Mouse (Mus musculus): ENCODE data around the gene Ncapg2.

Ncapg2 gene

DNA sequence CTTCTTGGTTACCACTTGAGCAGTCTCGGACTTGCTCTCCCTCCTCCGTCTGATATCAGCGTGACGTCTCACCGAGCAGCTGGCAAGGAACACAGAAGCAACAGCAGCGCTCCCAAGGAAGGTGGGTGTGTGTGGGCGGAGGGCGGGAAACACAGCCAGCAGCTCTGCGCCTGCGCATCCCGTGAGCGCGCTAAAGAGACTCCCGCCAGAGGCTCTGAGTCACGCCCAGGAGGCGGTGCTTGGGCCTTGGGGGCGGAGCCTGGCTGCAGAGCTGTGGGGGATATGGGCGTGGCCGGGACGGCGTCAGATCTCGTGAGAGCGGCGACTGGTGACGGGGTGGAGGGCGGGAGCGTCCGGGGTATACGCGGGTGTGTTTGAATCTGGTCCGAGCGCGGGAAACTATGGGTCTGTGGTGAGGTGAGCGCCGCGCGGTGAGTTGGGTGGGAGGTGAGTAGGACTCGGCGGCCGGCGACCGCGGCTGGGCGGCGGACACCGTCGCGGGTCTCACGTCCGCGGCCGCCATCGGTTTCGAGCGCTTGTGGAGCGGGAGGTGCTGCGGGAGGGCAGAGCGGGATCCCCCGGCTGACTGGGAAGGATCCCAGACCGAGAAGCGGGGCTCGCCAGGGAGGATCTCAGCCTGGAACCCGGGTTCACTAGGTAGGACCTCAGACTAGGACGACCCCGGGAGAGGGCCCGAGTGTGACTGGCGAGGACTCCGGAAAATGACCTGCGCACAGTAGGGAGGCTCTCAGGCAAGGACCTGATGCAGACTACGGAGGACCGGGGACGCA lies at the start of gene Ncapg2:
Ncapg2 (plus strand) TSS at position 358 of the 791 bp plus-strand sequence.
- peak; percentile 96 for DNase-seq

DNA sequence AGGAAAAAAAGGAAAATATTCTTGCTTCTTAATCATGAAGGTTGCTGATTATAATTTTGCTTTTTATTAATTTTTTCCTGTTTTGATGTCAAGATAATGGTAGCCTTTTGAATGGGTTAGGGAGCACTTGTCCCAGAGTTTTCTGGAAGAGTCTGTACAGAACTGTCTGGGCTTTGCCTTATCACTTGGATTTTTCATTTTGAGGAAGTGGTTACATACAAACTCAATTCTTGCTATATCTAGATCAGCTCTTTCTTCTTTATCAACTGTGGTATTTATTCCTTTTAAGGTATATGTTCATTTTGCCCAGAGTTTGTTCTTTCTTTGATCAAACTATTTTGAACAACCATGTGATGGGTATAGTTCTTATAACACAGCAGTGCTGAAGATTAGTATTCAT lies 43.1 kb upstream of the Ncapg2 start:
- no peak for DNase-seq

DNA sequence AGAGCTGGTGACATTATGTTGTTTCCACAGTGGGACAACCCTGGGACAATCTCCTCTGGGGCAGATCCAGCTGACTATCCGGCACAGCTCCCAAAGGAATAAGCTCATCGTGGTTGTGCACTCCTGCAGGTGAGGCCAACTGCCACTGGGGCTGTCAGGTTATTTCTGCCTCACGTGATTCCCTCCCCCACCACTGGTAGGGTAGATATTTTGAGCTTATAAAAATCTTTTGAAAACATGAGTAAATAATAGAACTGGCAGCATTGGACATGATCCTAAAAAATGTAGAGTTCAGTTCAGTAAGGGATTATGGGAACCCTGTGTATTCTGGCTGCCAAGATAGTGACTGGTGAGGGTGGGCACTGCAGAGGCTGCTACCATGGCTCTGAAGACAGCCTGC lies 38.3 kb upstream of the Ncapg2 start:
- no peak for DNase-seq

DNA sequence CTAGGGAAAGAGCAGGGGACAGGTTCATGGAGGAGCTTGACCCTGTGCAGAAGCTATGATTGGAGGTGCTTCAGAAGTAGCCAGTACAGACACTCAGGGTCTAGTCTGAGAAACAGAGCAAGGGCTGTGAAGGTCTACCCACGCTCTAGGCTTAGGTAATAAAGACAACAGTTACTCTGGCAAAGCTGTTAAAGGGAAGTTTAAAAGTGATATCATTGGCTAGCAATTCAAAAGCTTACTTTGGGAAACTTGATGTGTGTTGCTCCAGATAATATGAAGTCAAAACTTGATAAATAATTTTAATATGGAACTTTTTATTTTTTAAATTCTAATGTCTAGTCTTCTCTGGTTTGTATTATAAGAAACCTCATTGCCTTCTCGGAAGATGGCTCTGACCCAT lies 37.9 kb upstream of the Ncapg2 start:
- DNase-seq: no peak

DNA sequence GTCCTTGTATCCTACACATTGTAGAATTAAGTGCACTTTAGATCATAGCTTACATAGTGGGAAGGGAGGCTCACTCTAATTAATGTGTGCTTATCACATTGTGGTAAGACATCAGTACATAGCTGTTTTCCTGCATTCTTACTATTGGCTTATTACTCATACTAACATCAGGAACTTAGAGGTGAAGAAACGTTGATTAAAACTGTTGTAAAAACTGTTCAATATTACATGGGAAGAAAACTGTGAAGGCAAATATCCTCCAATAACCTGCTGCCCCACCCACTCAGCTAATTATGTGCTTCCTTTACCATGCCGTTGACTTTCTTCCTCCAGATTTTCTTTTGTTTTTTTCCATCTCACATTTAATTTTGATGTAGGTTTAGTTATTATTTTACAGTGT lies 36.3 kb upstream of the Ncapg2 start:
- DNase-seq: no peak

DNA sequence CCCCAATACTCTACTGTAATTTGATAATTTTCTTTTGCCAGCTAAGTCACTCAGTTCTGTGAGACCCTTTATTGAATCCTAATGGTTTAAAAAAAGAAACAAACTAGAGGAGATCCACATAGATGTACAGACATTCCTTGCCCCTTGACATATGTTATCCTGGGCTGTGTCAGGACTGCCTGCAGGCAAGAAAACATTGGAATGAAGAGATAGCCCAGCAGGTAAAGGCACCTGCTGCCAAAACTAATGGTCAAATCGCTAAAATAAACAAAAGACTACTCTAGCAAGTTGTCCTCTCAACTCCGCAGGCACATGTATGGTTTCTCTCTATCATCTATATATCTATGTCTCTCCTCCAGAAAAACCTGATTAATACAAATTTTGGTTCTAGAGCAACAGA lies 22.1 kb upstream of the Ncapg2 start:
- DNase-seq: no peak

DNA sequence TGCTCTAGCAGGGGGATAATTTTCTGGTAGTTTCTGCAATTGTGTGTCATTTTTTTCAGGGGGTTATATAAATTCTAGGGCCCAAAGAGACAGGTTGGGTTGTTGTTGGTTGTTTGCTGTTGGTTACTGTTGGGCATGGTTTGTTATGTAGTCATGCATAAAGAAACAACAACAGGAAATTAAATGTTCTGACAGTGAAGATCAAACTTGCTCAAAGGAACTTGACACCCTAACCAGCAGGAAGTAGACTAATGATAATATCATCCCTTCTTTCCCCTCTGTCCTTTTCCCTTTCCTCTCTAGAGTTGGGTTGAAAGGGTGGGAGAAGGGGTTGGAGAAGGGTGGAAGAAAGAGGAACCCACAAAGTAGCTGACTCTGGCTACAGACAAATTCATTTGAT lies 21.2 kb upstream of the Ncapg2 start:
- DNase-seq: no peak

DNA sequence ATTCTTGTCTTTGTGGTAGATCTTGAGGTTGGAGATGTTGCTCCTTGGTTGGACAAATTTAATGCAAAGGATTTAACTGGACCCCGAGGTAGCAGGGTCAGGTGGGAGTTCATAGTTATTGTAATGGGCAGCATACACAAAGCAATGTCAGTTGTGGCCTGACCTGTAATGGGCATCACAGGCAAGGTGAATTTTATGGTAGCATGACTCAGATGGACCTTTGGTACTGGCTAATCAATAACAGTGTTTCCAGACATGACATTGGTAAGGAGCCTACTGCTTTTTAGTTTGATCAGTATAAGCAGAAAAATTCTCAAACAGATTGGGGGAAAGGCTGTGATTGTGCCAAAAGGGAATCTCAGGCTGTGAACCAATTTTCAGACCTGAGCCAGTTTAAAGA lies 18.4 kb upstream of the Ncapg2 start:
- no peak for DNase-seq

DNA sequence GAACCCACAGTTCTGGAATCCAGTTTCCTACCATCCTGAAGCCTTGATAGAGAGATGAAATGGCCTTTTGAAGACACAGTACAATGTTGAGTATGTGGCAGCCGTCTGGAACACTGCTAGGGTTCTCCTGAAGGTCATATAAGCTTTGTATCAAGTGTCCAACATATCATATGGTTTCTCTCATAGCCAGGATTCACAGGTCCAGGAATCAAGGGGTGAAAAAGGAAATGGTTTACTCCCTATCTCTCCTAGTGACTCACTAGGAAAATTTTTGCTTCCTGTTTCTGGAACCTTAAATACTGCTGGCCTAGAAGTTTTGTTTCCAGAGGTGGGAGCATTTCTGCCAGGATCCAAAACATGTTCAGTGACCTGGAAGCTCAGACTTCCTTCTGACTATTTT lies 15.3 kb upstream of the Ncapg2 start:
- no peak for DNase-seq

DNA sequence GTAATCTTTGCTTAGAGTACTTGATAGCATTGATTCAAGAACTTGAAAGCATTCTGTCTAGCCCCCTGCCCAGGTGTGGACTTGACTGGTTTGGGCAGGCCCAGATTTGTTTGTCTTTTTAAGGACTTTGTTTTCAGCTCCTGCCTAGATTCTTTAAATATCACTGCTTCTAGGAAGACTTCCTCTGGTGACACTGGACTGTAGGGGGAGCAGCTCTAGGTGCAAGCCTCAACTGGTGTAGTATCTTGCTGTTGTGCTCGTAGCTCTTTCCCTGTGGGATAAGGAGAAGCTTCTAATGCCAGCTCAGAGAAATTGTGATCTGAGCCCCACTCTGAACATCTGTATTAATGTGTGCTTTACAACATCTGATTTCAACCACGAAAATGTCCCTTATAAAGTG lies 10.9 kb upstream of the Ncapg2 start:
- no peak for DNase-seq

DNA sequence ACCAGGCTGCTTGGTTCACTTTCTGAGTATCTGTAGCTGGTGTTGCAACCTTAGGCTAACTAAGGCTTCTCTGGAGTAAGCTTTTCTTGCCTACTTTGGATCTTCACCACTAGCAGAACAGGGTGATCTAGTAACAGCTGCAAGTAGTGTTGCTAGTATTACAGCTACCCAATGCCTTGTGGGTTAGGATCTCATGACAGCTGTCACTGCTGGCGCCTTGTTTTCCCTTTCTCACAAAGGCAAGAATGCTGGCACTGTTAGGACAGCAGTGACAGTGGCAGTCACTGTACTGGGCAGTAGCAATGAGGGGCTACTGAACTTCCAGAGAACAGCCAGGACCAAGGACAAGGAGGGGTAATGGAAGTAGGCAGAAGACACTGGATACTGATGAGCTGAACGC lies 9.9 kb upstream of the Ncapg2 start:
- DNase-seq: no peak

DNA sequence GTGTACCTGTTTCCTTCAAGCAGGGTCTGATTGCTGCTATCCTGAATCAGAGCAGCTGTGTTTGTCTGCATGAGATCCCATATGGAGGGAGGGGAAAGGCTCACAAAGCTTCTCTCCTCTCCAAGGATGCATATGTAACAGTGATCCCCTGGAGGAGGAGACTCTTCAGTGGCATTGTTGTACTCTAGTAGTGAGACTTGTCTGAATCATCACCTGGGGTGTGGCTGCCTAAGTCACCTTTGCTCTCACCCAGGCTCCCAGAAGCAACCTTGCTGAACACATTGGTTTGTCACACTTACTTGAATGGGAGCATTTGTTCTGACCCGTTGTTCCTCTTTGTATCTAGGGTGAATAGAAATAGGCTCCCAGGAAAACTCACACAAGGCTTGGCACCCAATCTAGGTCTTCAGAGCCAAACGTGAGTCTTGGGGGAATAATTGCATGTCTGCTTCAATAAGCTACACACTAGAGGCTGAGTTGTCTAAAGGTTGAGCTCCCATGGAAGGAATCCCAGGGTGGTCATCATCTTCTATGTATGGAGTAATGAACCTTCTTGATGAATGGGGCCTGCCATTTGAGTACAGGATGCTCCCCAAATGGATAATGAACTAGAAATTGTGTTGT lies 9.0 kb upstream of the Ncapg2 start:
- no peak for DNase-seq

DNA sequence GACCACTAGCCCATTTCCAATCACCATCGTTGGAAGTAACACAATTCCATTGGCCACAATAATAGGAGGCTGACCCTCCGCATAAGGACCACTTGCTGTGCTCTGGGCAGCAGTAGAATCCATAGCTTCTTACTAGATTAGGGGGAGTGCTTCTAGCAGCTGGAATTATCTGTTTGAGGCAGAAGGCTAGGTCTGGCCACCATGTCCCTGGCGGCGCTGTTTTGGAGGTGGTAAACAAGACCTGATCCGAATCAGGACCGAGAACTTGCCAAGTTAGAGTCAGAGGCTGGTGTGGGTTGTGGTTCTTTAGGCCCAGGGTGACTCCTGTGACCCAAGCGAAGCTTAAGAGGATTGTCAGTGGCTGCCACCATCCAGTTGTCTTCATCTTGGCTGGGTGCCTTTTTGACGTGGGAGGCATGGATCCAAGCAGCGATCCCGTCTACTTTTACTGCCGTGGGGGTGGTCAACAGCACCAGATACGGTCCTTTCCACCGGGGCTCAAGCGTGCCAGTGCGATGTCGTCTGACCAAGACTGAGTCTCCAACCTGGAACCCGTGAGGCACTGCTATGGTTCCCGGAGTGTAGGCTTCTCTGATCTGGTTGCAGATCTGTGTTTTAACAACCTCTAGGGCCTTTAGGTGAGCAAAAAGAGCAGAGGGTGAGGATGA lies 1.1 kb upstream of the Ncapg2 start:
- DNase-seq: no peak

DNA sequence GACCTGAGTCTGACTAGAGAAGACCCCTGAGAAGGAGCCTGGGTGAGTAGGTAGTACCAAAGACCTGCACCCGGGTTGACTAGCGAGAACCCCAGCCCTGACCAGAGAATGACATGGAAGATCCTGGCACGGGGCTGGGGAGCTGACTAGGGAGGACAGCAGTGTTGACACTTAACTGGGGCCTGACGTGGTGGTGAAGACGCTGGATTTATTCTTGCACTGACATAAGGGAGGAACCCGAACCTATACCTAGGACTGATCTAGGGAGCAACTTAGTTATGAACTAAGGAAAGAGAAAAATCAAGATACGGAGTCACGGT lies 594 bp downstream of the Ncapg2 start:
- DNase-seq: no peak

DNA sequence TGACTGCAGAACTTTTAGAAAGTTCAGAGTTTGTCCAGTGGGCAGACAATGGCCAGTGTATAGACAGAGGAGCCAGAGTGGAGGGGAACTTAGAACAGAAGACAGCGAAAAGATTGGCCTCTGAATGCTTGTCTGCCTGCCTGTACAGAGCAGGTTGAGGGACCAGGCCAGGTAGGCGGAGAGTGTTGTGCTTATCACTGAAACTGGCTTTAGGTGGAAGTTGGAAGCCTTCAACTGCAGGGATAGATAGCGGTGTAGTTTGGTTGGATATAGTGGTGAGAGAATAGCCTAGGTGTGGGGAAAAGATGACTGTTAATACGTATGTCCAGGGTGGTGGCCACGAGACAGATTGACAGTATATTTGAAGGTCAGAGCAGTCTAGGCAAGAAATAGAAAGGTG lies 2.7 kb downstream of the Ncapg2 start:
- no peak for DNase-seq

DNA sequence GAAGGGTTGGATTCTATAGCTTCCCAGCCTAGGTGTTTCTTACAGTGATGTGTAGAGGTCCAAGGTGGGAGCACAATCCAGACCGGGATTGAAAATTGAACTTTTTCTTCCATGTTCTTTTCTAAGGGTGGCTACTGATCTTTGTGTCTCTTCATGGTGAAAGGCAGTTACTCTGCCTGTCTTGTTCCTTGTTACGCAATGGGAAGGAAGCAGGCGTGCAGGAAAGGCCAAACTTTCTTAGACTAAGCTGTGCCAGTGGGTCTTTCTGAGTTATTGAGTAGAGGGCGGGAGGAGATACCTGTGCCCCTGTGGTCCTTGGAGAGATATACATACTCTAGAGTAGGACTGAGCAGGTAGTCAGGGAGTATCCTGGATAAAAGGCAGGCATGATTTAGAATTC lies 9.7 kb downstream of the Ncapg2 start:
- DNase-seq: no peak

DNA sequence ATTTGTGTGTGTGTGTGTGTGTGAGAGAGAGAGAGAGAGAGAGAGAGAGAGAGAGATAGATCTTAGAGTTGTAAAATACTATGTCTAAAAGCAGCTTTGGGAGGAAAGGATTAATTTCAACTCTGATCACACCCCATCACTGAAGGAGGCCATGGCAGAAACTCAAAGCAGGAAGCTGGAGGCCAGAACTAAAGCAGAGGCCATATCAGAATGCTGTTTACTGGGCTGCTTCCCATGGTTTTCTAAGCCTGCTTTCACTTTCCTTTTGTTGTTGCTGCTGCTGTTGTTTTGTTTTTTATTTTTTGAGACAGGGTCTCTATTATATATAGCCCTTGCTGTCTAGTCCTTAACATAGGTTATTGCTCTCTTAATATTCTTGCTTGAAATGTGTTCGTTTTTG lies 11.3 kb downstream of the Ncapg2 start:
- DNase-seq: no peak

DNA sequence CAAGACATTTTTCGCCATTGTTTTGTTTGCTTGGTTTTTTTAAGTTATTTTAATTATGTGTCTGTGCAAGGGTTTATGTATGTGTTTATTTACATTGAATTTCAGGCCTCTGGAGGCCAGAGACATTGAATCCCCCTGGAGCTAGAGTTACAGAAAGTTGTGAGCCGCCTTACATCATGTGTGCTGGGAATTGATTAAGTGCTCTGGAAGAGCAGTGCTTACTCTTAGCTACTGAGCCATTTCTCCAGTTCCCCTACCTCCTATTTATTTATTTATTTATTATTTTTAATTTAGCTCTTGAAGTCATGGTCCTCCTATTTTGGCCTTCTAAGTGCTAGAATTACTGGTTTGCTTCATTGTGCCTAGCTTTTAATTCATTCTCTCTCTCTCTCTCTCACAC lies 16.5 kb downstream of the Ncapg2 start:
- no peak for DNase-seq

DNA sequence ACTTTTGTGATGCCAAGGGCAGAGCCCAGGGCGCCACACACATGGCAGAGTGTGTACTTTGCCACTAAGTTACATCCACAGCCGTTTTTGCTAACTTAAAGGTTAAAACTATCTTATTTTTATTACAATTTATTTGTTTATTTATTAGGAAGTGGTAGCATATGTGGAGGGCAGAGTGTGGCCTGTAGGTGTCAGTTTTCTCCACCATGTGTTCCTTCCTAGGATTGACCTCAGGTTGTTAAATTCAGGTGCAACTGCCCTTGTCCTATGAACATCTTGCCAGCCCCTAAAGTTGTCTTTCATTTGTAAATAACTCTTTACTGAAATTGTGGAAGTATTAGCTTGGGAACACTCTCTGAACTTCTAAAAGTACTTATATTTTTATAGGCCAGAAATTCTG lies 20.2 kb downstream of the Ncapg2 start:
- no peak for DNase-seq

DNA sequence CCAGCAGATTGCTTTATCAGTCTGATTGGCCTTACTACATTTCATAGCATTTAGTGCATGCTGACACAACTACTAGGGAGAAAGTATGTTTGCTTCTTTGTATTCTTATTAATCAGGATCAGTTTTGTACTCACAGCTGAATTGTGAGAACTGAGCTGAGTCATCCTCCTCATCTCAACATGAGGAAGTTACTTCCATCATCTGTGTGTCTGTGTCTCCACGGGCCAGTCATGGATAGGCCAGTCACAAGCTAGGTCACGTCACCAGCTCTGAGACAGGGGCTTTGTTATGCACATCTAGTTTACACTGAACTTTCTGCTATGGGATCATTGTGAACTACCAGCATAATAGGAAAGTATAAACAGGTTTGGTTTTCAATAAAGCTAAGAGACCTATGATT lies 28.5 kb downstream of the Ncapg2 start:
- DNase-seq: no peak

DNA sequence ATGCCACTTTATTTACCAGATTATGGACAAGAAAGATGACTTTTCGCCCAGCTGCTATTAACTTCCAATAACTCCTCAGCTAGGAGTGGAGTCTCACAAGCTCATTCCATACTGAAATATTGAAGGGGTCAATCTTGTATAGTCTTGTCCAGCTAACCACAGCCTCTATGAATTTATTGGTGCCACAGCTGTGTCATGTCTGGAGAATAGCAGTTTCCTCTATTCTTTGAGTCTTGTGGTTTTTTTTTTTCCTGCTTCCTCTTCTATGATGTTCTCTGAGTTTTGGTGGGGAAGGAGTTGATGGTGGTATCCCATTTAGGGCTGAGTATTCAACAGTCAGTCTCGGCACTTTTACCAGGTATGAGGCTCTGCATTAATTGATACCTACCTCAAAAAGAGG lies 30.0 kb downstream of the Ncapg2 start:
- DNase-seq: no peak

DNA sequence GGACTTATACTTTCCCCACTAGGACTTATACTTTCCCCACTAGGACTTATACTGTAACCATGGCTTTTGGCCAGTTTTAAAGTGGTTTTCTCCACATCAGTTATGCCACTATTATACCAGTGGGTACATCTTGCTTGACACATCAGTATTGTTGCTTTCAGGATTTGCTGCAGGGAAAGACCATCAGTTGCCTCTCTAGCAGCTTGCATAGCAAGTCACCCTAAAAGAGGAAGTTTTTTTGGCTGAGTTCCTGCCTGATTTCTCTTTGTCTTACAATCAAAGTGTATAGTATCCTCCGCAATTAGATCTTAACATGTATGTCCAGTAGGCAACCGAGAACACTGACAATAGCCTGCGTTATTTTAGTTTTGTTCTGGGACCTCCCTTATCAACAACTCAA lies 30.9 kb downstream of the Ncapg2 start:
- no peak for DNase-seq

DNA sequence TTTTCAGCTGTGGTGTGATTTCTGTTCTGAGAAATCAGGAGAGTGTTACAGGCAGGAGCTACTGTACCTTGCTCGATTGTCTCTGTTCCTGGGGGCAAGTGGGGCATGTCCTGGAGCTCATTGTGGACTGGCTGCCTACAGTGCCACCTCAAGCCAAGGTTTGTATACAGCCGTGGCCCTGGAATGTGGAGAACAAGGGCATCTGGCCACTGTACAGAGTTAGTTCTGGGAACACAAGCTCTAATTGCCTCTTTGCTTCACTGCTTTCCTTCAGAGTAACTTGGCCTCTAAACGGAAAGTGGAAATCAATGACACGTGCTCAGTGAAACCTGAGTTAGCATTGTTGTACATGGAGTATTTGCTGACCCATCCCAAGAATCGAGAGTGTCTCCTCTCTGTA lies 33.4 kb downstream of the Ncapg2 start:
- DNase-seq: peak; percentile 65

DNA sequence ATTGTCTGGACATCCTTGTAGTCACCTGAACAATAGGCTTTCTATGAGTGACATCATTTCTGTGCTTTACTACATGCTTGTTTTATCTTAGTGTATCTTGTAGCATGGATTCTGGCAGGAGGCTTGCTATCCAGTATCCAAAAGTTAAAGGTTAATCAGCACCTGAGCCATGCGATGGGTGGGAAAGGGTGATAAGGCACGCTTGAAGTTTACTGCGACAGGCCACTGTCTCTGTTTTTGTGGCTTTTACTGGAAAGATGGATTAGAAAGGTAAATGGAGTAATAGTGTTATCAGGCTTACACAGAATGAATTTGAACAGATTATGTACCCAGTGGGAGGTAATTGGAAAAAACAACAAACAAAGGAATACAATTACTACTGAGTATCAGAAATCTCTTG lies 37.0 kb downstream of the Ncapg2 start:
- no peak for DNase-seq

DNA sequence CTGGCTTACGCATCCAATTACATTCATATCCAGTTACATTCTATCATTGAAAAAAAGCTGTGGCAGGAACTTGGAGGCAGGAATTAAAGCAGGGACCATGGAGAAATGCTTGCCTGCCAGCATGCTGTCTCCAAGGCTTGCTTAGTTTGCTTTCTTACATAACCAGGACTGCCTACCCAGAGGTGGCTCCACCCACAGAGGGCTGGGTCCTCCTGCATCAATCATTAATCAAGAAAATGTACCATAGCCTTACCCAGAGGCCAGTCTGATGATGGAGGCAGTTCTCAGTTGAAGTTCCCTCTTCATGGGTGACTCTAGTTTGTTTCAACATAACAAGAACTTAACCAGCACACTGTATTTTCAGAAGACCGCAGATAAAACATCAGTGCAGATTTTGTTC lies 44.3 kb downstream of the Ncapg2 start:
- DNase-seq: peak; percentile 48
